Mouse (Mus musculus) liver, embryonic 13.5 days (tissue): ENCODE measurements at regions not wholly inside any gene's neighbourhood (a gene's known extent, or its start where the extent isn't known, plus 50 kb on each side); places are given as distances from the start of the nearest gene placed in this dataset.

ENCODE experiments used
- ATAC-seq: fragments of 200-750 bp; cut with Nextera tagmentation; 2 replicates; pipeline ENCODE4 v1.8.0; 2017; ENCODE audit warnings: low read depth, mild to moderate bottlenecking, moderate number of reproducible peaks, moderate library complexity
- DNase-seq: peaks from one replicate; pipeline ENCODE4 v3.0.0; 2022
- H3K27ac ChIP-seq: fragments of 300-500 bp; sonication (generic); 2 replicates; pipeline ENCODE4 v1.5.1; 2015; ENCODE audit warnings: moderate library complexity, mild to moderate bottlenecking, inconsistent platforms
- H3K27me3 ChIP-seq: fragments of 300-500 bp; sonication (generic); 2 replicates; pipeline ENCODE4 v1.6.1; 2015; ENCODE audit warnings: mild to moderate bottlenecking, inconsistent platforms
- H3K36me3 ChIP-seq: fragments of 300-500 bp; sonication (generic); 2 replicates; pipeline ENCODE4 v1.6.1; 2015; ENCODE audit warnings: mild to moderate bottlenecking, inconsistent platforms
- H3K4me1 ChIP-seq: fragments of 300-500 bp; sonication (generic); replicated peaks from 2 replicates; pipeline ENCODE4 v1.6.1; 2015; ENCODE audit warnings: inconsistent platforms
- H3K4me2 ChIP-seq: fragments of 300-500 bp; sonication (generic); 2 replicates; pipeline ENCODE4 v1.6.1; 2015; ENCODE audit warnings: inconsistent platforms, mild to moderate bottlenecking, moderate library complexity
- H3K4me3 ChIP-seq: fragments of 300-500 bp; sonication (generic); replicated peaks from 2 replicates; pipeline ENCODE4 v1.5.1; 2015; ENCODE audit warnings: mild to moderate bottlenecking, inconsistent platforms
- H3K9ac ChIP-seq: fragments of 300-500 bp; sonication (generic); 2 replicates; pipeline ENCODE4 v1.6.1; 2015; ENCODE audit warnings: mild to moderate bottlenecking, inconsistent platforms
- H3K9me3 ChIP-seq: fragments of 300-500 bp; sonication (generic); replicated peaks from 2 replicates; pipeline ENCODE4 v1.6.1; 2016; ENCODE audit warnings: inconsistent platforms
- WGBS: fragments of 180-500 bp; shearing (Covaris S2); methylation state at CpG from one replicate; pipeline ENCODE4 v1.1.7; 2015; ENCODE audit not compliant: insufficient replicate concordance; 5-methylcytosine and 5-hydroxymethylcytosine counted together

DNA sequence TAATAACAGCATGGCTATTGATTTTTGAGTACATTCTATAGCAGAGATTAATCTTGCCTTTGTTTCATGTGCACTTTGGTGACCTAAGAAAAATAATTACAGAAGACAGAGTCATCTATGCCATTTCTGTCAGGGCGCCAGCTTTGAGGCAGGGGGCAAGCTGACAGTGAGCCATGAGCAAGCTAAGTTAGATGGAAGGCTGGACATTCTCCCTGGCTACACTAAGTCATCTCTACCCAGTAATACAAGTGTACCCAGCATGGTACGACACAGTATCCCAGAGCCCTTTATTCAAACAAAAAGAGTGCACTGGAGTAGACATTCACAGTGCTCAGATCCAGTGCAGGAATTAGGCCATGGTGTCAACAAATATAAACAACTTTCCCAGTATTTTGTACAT, 549.6 kb upstream of the Lcorl start:
- Histone ChIP-seq H3K4me1 (no peaks in the 10 kb centered on the region), H3K27me3 (no peaks in the 10 kb centered on the region), H3K9ac (no peak overlapping the region), H3K9me3 (no peaks in the 10 kb centered on the region), H3K4me2 (no peak overlapping the region), H3K4me3 (no peak overlapping the region), H3K36me3 (no peaks in the 10 kb centered on the region), H3K27ac (no peak overlapping the region)
- WGBS, result 59% methylated on average over 2 of the region's 2 CpGs
- ATAC-seq (no peak), DNase-seq (no peak)

DNA sequence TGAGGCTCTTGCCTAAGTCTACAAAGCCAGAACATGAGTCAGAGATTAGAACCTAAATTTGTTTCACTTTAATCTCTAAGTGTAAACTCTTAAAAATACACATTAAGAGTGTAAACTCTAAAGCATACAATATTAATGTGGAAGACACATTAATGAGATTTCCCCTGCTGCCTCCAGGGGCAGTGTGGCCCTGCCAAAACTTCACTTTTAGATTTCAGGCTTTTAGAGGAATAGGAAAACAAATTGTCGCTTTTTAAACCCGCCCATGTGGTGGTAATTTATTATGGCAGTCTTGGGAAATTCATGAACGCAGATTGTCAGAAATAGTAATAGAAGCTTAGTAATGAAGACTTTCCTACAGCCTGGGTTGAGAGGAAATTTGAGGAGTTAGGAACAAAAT, 549.0 kb upstream of the Lcorl start:
- ATAC-seq (no peak), DNase-seq (no peak)
- Histone ChIP-seq H3K4me3 (no peak overlapping the region), H3K4me1 (no peaks in the 10 kb centered on the region), H3K9ac (no peak overlapping the region), H3K9me3 (no peaks in the 10 kb centered on the region), H3K27me3 (no peaks in the 10 kb centered on the region), H3K27ac (no peak overlapping the region), H3K36me3 (no peaks in the 10 kb centered on the region), H3K4me2 (no peak overlapping the region)
- WGBS, result 38% methylated on average over 3 of the region's 3 CpGs

DNA sequence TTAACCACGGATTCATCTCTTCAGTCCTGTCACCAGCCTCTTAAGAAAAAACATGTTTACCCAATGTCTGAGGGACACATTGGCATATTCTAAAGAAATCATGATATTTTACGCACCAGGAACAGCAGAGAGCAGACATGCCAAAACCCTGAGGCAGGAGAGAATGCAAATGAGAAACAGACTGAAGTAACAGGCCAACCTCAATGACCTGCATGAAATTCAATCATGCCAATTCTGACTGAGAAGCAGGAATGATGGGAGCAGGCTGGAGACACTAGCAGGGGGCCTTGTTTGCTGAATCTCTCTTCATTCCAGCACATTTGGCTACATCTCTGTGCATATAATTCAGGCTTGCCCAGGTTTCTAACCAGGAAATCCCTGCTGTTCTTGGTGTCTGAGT, 529.2 kb upstream of the Lcorl start:
- Histone ChIP-seq H3K9ac (no peak overlapping the region), H3K27me3 (no peaks in the 10 kb centered on the region), H3K27ac (no peak overlapping the region), H3K4me2 (no peak overlapping the region), H3K4me3 (no peak overlapping the region), H3K9me3 (no peaks in the 10 kb centered on the region), H3K36me3 (no peaks in the 10 kb centered on the region), H3K4me1 (no peaks in the 10 kb centered on the region)
- WGBS, result 49% methylated on average over 2 of the region's 2 CpGs
- ATAC-seq, result no peak
- DNase-seq, result no peak

DNA sequence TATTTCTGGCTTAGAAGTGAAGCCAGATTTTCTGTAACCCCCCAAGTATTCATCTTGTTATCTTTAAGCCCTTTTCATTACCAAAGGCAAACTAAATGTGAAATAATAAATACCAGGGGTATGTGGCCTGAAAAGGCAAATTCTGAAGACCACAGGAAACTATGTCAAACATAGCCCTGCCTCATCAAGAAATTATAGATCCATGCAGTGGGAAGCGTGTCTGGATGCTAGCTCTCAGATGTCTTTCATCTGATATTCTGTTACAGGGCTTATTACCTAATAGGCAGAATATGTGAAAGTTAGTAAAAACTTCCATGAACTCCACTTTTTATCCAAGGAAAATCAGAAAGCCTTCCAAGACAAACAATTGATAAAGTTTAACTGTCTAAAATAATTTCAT, 509.9 kb upstream of the Lcorl start:
- Histone ChIP-seq H3K4me2 (no peak overlapping the region), H3K27ac (no peak overlapping the region), H3K9ac (no peak overlapping the region), H3K27me3 (no peaks in the 10 kb centered on the region), H3K4me3 (no peak overlapping the region), H3K4me1 (no peaks in the 10 kb centered on the region), H3K9me3 (no peaks in the 10 kb centered on the region), H3K36me3 (no peaks in the 10 kb centered on the region)
- DNase-seq (no peak), ATAC-seq (no peak)
- 58% methylated on average over 1 of the region's 1 CpGs for WGBS

DNA sequence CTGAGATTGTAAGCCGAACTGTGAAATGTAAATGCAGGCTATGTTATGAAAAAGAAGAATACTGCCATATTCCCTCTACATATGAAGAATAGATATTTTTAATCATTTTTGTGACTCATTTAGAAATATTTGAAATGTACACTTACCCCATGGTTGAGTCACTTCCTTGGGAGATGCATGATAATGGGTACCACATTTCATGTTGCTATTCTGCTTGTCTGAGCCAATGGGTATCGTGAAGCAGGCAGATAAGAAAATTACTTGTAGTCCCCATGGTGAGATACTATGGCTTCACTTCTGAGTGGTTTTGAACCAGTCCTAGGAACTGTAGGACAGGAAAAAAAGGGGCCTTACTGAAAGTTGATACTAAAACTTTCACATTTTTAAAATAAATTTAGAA, 506.2 kb upstream of the Lcorl start:
- 58% methylated on average over 2 of the region's 2 CpGs for WGBS
- Histone ChIP-seq H3K4me3 (no peak overlapping the region), H3K9ac (no peak overlapping the region), H3K27me3 (no peaks in the 10 kb centered on the region), H3K9me3 (no peaks in the 10 kb centered on the region), H3K36me3 (no peaks in the 10 kb centered on the region), H3K4me1 (no peaks in the 10 kb centered on the region), H3K4me2 (no peak overlapping the region), H3K27ac (no peak overlapping the region)
- ATAC-seq (no peak), DNase-seq (no peak)

DNA sequence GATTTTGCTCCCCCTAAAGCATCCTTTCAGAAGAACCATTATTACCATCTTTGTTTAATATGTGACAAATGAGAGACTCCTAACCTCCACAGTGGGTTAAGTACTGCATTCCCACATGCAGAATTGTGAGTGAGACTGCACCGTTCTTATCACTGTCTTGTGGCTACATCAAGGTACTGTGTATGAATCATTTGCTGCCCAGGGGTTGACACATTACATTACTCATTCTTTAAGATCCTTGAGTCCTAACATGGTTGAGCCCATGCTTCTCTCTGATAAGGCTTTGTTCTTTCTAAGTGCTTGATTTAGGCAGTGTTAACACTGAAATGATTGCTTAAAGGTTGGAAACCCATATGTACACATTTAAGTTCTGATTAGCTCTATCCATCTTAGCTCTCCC, 504.2 kb upstream of the Lcorl start:
- Histone ChIP-seq H3K27ac (no peak overlapping the region), H3K27me3 (no peaks in the 10 kb centered on the region), H3K4me2 (no peak overlapping the region), H3K4me3 (no peak overlapping the region), H3K9ac (no peak overlapping the region), H3K4me1 (no peaks in the 10 kb centered on the region), H3K36me3 (no peaks in the 10 kb centered on the region), H3K9me3 (no peaks in the 10 kb centered on the region)
- no peak for DNase-seq
- WGBS, result 39% methylated on average over 1 of the region's 1 CpGs
- ATAC-seq, result no peak

DNA sequence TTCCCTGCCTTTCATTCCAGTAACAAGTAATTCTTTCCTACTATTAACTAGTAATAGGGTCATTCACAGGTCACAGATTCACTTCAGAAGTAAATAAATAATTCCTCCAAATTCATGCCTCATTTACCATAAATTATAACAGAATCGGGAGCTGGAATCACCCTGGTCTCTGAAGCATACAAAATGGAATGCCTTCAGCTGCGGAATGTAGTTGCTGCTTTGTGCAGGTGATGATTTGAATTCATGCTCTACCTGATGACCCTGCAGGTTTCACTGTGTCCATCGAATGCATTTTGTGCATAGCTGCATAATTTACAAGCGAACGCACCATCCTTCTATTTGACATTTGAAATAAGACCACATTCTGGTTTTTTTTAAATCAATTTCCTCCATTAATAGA, 491.0 kb upstream of the Lcorl start:
- Histone ChIP-seq H3K27ac (no peak overlapping the region), H3K4me3 (no peak overlapping the region), H3K4me2 (no peak overlapping the region), H3K4me1 (no peaks in the 10 kb centered on the region), H3K9me3 (no peaks in the 10 kb centered on the region), H3K9ac (no peak overlapping the region), H3K27me3 (no peaks in the 10 kb centered on the region), H3K36me3 (no peaks in the 10 kb centered on the region)
- ATAC-seq (no peak), DNase-seq (no peak)
- 78% methylated on average over 5 of the region's 5 CpGs for WGBS

DNA sequence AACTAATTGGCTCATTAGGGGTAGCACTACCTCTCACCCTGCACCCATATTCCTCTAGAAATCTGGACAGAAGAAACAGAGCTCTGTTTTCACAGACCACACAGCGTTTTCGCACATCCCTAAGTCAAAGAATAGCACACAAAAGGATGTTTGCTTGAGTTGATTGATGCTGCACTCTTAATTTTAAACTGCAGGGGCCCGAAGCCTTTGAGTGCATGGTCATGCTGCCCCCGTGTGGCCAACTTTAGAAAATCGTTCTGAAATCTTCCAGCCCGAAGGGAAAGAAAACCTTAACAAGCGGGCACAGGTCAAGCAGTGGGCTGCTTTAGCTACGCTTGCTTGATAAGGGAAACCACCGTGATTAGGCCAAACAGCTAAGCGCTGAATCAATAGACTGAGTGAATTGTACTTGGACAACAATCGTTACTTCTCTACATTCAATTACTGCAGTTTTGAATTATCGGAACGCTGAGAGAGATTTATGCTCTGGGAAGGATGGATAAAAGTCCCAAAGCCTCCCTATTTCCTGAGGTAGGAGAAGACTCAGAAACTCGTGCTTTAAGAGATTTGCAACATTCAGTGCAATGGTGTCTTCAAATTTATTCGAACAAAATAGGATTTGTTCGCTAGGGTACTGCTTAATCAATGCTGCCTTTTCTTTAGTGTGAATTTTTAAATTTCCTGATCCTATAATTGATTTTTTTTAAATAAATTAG, 490.1 kb upstream of the Lcorl start:
- WGBS, result 19% methylated on average over 16 of the region's 16 CpGs

DNA sequence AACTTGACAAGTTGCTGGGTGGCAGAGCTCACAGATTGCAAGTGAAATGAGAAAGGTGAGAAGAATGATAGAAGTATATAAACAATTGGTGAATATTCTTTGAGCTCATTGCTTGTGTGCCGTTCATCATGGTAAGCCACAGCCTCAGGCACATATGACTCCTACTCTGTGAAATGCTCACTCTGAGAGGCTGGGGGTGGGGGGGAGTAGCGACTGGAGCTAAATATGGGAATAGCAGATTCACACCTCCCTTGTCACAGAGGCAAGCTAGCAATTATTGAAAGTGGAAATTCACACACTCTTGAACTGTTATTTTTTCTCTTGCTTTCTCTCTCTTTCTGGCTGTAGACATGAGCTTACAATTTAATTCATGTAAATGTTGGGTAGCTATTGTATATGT, 481.0 kb upstream of the Lcorl start:
- H3K9ac ChIP-seq, result no peak overlapping the region
- H3K27me3 ChIP-seq, result no peaks in the 10 kb centered on the region
- no peaks in the 10 kb centered on the region for H3K9me3 ChIP-seq
- no peak overlapping the region for H3K4me3 ChIP-seq
- DNase-seq (no peak), ATAC-seq (no peak)
- no peaks in the 10 kb centered on the region for H3K4me1 ChIP-seq
- H3K4me2 ChIP-seq, result no peak overlapping the region
- H3K36me3 ChIP-seq, result no peaks in the 10 kb centered on the region
- whole genome bisulfite sequencing, result 54% methylated on average over 2 of the region's 2 CpGs
- no peak overlapping the region for H3K27ac ChIP-seq

More for the DNA sequence above, 490.1 kb upstream of the Lcorl start:
- no peak for ATAC-seq
- no peak overlapping the region for H3K9ac ChIP-seq
- peak; percentile 3 for DNase-seq
- no peaks in the 10 kb centered on the region for H3K36me3 ChIP-seq
- no peak overlapping the region for H3K27ac ChIP-seq
- no peak overlapping the region for H3K4me3 ChIP-seq
- no peak overlapping the region for H3K4me2 ChIP-seq
- no peaks in the 10 kb centered on the region for H3K27me3 ChIP-seq
- H3K4me1 ChIP-seq, result no peaks in the 10 kb centered on the region
- H3K9me3 ChIP-seq, result no peaks in the 10 kb centered on the region

DNA sequence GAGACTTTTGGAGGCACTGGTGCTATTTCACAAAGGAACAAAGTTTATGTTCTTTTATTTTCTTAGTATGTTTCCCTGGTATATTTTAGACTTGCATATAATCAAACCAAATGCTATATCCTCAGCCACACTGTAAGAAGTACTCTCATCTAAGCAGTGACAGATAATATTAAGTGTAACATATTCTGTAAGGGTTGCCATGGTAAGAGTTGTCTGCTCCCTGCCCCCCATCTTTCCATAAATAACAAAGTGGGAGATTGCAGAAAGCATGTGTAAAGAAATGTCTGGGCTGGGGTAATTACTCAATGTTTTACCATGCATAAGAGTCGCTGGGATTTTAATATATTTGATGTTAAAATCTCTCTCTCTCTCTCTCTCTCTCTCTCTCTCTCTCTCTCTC, 473.5 kb upstream of the Lcorl start:
- Histone ChIP-seq H3K9me3 (no peaks in the 10 kb centered on the region), H3K36me3 (no peaks in the 10 kb centered on the region), H3K4me2 (no peak overlapping the region), H3K4me1 (no peaks in the 10 kb centered on the region), H3K9ac (no peak overlapping the region), H3K27ac (no peak overlapping the region), H3K4me3 (no peak overlapping the region), H3K27me3 (no peaks in the 10 kb centered on the region)
- no peak for ATAC-seq
- DNase-seq, result no peak
- 29% methylated on average over 1 of the region's 1 CpGs for WGBS
